Mouse (Mus musculus) liver, postnatal 0 days (tissue): ENCODE measurements around the gene Olfr666.

Source experiments
- CTCF ChIP-seq: sonication (generic); IDR thresholded peaks from 2 replicates; pipeline ENCODE4 v1.5.1; 2016; ENCODE audit warnings: antibody characterized with exemption, low read depth
- EP300 ChIP-seq: IDR thresholded peaks from 2 replicates; pipeline ENCODE4 v1.6.1; 2016; ENCODE audit warnings: antibody characterized with exemption, low read depth, mild to moderate bottlenecking

- TF ChIP-seq EP300 (no peak), CTCF (no peak)
Observed at GRCm38 (mm10) chr7:104857683-104858082, 38.1 kb downstream of the Olfr666 start.
